Mouse (Mus musculus) brain, embryonic 14.5 days (tissue): ENCODE data around the gene Zmat1.

Experiments
- CTCF ChIP-seq: fragments of 200-500 bp; IDR thresholded peaks from 2 replicates; pipeline ENCODE4 v1.5.1; 2012; ENCODE audit warnings: inconsistent platforms, mild to moderate bottlenecking, moderate library complexity, borderline replicate concordance; ENCODE audit not compliant: insufficient read depth, insufficient read length; ENCODE audit errors: extremely low read depth
- POLR2A ChIP-seq: fragments of 200-500 bp; IDR thresholded peaks from 2 replicates; pipeline ENCODE4 v1.6.1; 2012; ENCODE audit warnings: mild to moderate bottlenecking, inconsistent platforms, borderline replicate concordance; ENCODE audit not compliant: poor library complexity, insufficient read depth, insufficient read length, severe bottlenecking; ENCODE audit errors: extremely low read depth

DNA sequence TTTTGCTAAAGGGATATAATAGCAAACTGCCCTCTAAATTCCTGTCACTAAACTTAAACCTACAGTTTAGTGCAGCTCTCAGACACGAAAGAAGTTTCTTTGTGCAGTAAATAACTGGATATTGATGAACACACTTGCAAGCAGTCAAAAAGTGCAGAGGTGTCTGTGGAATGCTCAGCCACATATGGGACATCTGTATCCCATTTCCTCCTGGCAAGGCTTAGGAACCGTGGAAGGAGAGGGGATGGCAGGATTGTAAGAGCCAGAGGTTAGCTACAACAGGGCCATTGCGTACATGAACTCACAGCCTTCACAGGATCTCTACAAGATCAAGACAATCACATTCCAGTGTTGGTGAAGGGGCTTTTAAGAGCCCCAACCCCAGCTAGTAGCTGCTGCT lies 2.4 kb upstream of the Zmat1 start:
- TF ChIP-seq CTCF (no peak), POLR2A (no peak)
